Mouse (Mus musculus) limb, embryonic 14.5 days (tissue): ENCODE measurements around the gene Sctr. TPM values are rescaled to one million over a fixed set of nuclear protein-coding genes. Genes with fewer than 3 reads are reported as not detected.
A peak's percentile ranks its signal among the peaks of the same experiment; 100 is the strongest.

ENCODE experiments used
- ATAC-seq: fragments of 200-750 bp; cut with Nextera tagmentation; 2 replicates; pipeline ENCODE4 v1.8.0; 2017; ENCODE audit warnings: low read depth, moderate number of reproducible peaks, moderate TSS enrichment; ENCODE audit not compliant: low FRiP score
- DNase-seq: peaks from one replicate; pipeline ENCODE4 v3.0.0-alpha.2; 2015; ENCODE audit warnings: low spot score
- H3K27ac ChIP-seq: fragments of 300-500 bp; sonication (generic); replicated peaks from 2 replicates; pipeline ENCODE4 v1.5.1; 2014; ENCODE audit warnings: low read depth, mild to moderate bottlenecking, low read length, moderate library complexity, mixed read lengths
- H3K27me3 ChIP-seq: fragments of 300-500 bp; sonication (generic); 2 replicates; pipeline ENCODE4 v1.6.1; 2014; ENCODE audit warnings: low read length, mixed read lengths; ENCODE audit not compliant: control insufficient read depth, insufficient read depth
- H3K36me3 ChIP-seq: fragments of 300-500 bp; sonication (generic); 2 replicates; pipeline ENCODE4 v1.6.1; 2014; ENCODE audit warnings: mild to moderate bottlenecking, low read length, moderate library complexity, mixed read lengths; ENCODE audit not compliant: control insufficient read depth, insufficient read depth
- H3K4me1 ChIP-seq: fragments of 300-500 bp; sonication (generic); 2 replicates; pipeline ENCODE4 v1.6.1; 2014; ENCODE audit warnings: antibody characterized with exemption, low read length, mixed read lengths; ENCODE audit not compliant: control insufficient read depth, insufficient read depth
- H3K4me2 ChIP-seq: fragments of 300-500 bp; sonication (generic); replicated peaks from 2 replicates; pipeline ENCODE4 v1.6.1; 2014; ENCODE audit warnings: low read depth, mild to moderate bottlenecking, low read length, moderate library complexity; ENCODE audit not compliant: severe bottlenecking
- H3K4me3 ChIP-seq: fragments of 300-500 bp; sonication (generic); replicated peaks from 2 replicates; pipeline ENCODE4 v1.5.1; 2014; ENCODE audit warnings: low read length
- H3K9ac ChIP-seq: fragments of 300-500 bp; sonication (generic); 2 replicates; pipeline ENCODE4 v1.6.1; 2014; ENCODE audit warnings: mild to moderate bottlenecking, low read depth, low read length, moderate library complexity; ENCODE audit not compliant: severe bottlenecking
- H3K9me3 ChIP-seq: fragments of 300-500 bp; sonication (generic); 2 replicates; pipeline ENCODE4 v1.6.1; 2016; ENCODE audit warnings: low read length; ENCODE audit not compliant: control insufficient read depth
- POLR2A ChIP-seq: fragments of 200-500 bp; IDR thresholded peaks from 2 replicates; pipeline ENCODE4 v1.8.0; 2012; ENCODE audit warnings: inconsistent platforms, mild to moderate bottlenecking, moderate library complexity, borderline replicate concordance; ENCODE audit not compliant: insufficient read depth, insufficient read length; ENCODE audit errors: extremely low read depth
- WGBS: fragments of 180-500 bp; shearing (Covaris S2); extraction: QIAGEN DNeasy Blood & Tissue Kit; methylation state at CpG from one replicate; pipeline ENCODE4 v1.1.7; 2014; 5-methylcytosine and 5-hydroxymethylcytosine counted together
- polyA plus RNA-seq, 2 experiments: library from polyadenylated mRNA; depleted of rRNA in 1 of 2; stranded (reverse) in 1 of 2; unstranded in 1 of 2; fragments of >200 nt; fragmentation: Nextera tagmentation in 1 of 2; extraction: Ambion mirVana in 1 of 2; gene quantifications; 2 replicates each; pipeline versions ENCODE4 v1.2.1 to v1.2.3; 2012 to 2014

Sctr gene
- polyA plus RNA-seq, 2 experiments = 0.29 to 0.55 TPM

- 62% methylated on average over 4 of the region's 4 CpGs for WGBS
- TF ChIP-seq POLR2A = no peak
- Histone ChIP-seq H3K27me3 (no peaks in the 10 kb centered on the region), H3K4me2 (no peak overlapping the region), H3K4me3 (no peak overlapping the region), H3K9ac (no peak overlapping the region), H3K27ac (no peak overlapping the region), H3K9me3 (no peaks in the 10 kb centered on the region), H3K4me1 (no peaks in the 10 kb centered on the region), H3K36me3 (no peaks in the 10 kb centered on the region)
- DNase-seq (no peak), ATAC-seq (no peak)
These were observed 21.0 kb downstream of the Sctr start for GRCm38 (mm10) chr1:120027693-120028092.

DNA sequence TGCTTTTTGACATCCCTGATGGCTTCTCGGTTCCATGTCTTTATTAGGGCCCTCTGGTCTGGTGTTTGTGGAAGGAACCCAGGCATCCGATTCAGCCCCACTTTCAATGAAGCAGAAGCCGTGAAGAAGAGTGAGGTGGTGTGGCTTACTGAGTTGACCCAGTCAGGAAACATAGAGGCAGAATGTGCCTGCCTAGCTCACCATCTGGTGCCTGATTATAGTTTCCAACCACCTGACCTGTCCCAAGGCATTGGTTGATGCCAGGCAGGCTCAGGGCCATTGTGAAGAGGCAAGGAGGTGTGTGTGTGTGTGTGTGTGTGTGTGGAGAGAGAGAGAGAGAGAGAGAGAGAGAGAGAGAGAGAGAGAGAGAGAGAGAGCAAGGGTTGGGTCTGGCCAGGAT, 23.8 kb downstream of the Sctr start:
- 80% methylated on average over 3 of the region's 3 CpGs for WGBS
- TF ChIP-seq POLR2A = no peak
- no peaks in the 10 kb centered on the region for H3K9me3 ChIP-seq
- ATAC-seq (no peak), DNase-seq (no peak)
- H3K4me3 ChIP-seq = no peak overlapping the region
- H3K27ac ChIP-seq = no peak overlapping the region
- H3K36me3 ChIP-seq = no peaks in the 10 kb centered on the region
- no peaks in the 10 kb centered on the region for H3K27me3 ChIP-seq
- H3K9ac ChIP-seq = no peak overlapping the region
- no peaks in the 10 kb centered on the region for H3K4me1 ChIP-seq
- H3K4me2 ChIP-seq = no peak overlapping the region

- H3K9ac ChIP-seq = no peak overlapping the region
- no peaks in the 10 kb centered on the region for H3K27me3 ChIP-seq
- H3K27ac ChIP-seq = no peak overlapping the region
- no peaks in the 10 kb centered on the region for H3K36me3 ChIP-seq
- DNase-seq (peak; percentile 82), ATAC-seq (peak; percentile 77; the same call in 1 of the 2 replicates)
- no peak overlapping the region for H3K4me3 ChIP-seq
- no peaks in the 10 kb centered on the region for H3K4me1 ChIP-seq
- H3K9me3 ChIP-seq = no peaks in the 10 kb centered on the region
- TF ChIP-seq POLR2A = no peak
- no peak overlapping the region for H3K4me2 ChIP-seq
- WGBS = 44% methylated on average over 10 of the region's 10 CpGs
These were observed 26.2 kb downstream of the Sctr start for GRCm38 (mm10) chr1:120032804-120033468.

- Histone ChIP-seq H3K4me3 (no peak overlapping the region), H3K27me3 (no peaks in the 10 kb centered on the region), H3K36me3 (no peaks in the 10 kb centered on the region), H3K4me2 (no peak overlapping the region), H3K9ac (no peak overlapping the region), H3K4me1 (no peaks in the 10 kb centered on the region), H3K9me3 (no peaks in the 10 kb centered on the region), H3K27ac (no peak overlapping the region)
- DNase-seq (no peak), ATAC-seq (no peak)
- TF ChIP-seq POLR2A = no peak
- WGBS = 62% methylated on average over 2 of the region's 2 CpGs
These were observed 26.8 kb downstream of the Sctr start for GRCm38 (mm10) chr1:120033469-120033854.

- Histone ChIP-seq H3K4me1 (no peaks in the 10 kb centered on the region), H3K4me2 (no peak overlapping the region), H3K9me3 (no peaks in the 10 kb centered on the region), H3K27ac (no peak overlapping the region), H3K4me3 (no peak overlapping the region), H3K9ac (no peak overlapping the region), H3K36me3 (no peaks in the 10 kb centered on the region), H3K27me3 (no peaks in the 10 kb centered on the region)
- TF ChIP-seq POLR2A = no peak
- 67% methylated on average over 1 of the region's 1 CpGs for WGBS
- ATAC-seq (no peak), DNase-seq (no peak)
These were observed 28.1 kb downstream of the Sctr start for GRCm38 (mm10) chr1:120034793-120035192.
